Mouse (Mus musculus) embryonic stem cell, embryonic (primary cell): ENCODE data around the gene Pspn.

Source experiments
- CTCF ChIA-PET, 4 experiments: fragments of 300-600 bp in 2 of 4; fragments of 350-600 bp in 2 of 4; sonication (Branson Sonifier 250); formaldehyde crosslinking; loops; one replicate each; lab custom pipeline; 2022; ENCODE audit warnings: inconsistent platforms in 2 of 4; lab: Charles Lee
- POLR2A ChIA-PET, 4 experiments: fragments of 300-600 bp in 2 of 4; fragments of 350-600 bp in 2 of 4; sonication (Branson Sonifier 250); formaldehyde crosslinking; loops; one replicate each; lab custom pipeline; 2022; ENCODE audit warnings: antibody characterized with exemption in 4 of 4, inconsistent platforms in 1 of 4; lab: Charles Lee

Pspn gene

DNA sequence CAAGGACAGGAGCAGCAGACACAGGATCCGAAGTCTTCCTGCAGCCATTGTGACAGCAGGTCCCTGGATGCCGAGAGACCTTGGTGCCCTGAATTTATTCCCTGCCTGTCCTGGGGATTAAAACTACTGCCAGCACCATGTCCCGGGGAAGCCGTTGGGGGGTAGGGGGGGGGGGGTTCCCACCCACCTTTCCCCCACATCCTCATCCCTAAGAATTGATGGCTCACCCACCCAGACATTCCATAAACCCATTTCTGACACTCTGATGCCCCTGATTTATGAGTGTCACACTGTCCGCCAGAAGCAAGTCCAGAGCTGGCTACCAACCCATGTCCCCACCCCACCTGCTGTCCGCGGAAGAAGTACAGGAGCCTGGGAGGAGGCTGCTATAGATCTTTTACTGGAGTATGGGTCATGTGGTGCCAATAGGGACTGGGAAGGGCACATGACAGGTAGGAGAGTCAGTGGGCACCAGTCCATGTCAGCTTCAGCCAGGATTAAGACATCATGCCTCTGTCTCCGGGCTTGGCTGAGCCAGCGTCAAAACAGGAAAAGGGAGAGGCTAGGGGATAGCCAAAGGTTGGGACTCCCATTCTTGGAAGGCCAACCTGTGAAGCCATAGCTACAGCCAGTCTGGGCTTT, at the start of gene Pspn:
Gene Pspn (minus strand): TSS at position 51 of the 642 bp plus-strand sequence.
- ChIA-PET CTCF (interaction anchor here in 1 of 4 experiments (1.1 to 1.2 kb wide), 2 partner anchors 61 to 96 kb away, joined by 3 to 7 read pairs; no protein-coding TSS in a partner anchor), POLR2A (interaction anchor here (0.9 to 6.6 kb wide), 13 partner anchors 6 to 167 kb away, joined by 3 to 121 read pairs (median 5); partner anchors contain the start of genes Gm17949 (in 4 of the 4), Gtf2f1 (in 4 of the 4), Clpp (in 2 of the 4) and Khsrp (in 2 of the 4))

DNA sequence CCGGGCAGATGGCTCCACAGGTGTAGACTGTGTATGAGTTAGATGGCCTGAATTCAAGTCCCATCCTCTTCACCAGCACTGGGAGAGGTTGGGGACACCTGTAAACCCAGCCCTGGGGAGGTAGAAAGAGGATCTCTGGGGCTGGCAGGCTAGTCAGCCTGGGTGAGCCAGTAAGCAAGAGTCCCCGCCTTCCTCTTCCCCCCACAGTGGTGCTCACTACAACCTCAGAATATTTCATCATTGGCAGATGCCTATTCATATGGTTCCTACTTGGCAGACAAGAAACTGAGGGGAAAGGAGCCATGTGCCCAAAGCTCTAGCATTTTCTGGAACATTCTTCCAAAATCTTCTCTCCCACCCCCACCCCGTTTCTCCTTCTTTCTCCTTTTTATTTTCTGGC, 49.0 kb upstream of the Pspn start:
- CTCF ChIA-PET = interaction anchor here in 2 of 4 experiments (0.8 to 1.0 kb wide), 3 partner anchors 10 to 286 kb away, joined by 3 to 4 read pairs (median 3); no protein-coding TSS in a partner anchor
- POLR2A ChIA-PET = interaction anchor here in 3 of 4 experiments (0.7 to 6.9 kb wide), 7 partner anchors 11 to 985 kb away, joined by 3 to 42 read pairs (median 4); partner anchors contain the start of genes Khsrp (in 1 of the 3) and Slc25a23 (in 1 of the 3)

DNA sequence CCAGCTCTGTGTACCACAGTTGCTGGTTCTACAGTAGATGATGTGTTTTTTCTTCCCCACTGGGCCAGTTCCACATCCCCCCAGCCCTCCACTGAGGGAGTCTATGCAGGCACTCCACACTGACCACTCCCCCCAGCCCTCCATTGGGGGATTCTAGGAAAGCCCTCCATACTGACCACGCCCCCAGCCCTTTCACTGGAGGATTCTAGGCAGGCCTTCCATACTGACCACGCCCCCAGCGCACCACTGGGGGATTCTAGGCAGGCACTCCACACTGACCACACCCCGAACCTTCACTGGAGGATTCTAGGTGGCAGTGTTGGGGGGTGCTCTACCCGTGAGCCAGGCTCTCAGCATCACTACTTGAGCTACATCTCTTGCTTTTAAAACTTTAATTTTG, 47.6 kb upstream of the Pspn start:
- ChIA-PET CTCF (interaction anchor here in 1 of 4 experiments (1.0 kb wide), 1 partner anchor 9 kb away, joined by 3 read pairs; no protein-coding TSS in a partner anchor), POLR2A (interaction anchor here in 3 of 4 experiments (0.8 to 6.9 kb wide), 5 partner anchors 9 to 50 kb away, joined by 3 to 42 read pairs (median 3); partner anchors contain the start of genes Alkbh7 (in 1 of the 3) and Khsrp (in 1 of the 3))

DNA sequence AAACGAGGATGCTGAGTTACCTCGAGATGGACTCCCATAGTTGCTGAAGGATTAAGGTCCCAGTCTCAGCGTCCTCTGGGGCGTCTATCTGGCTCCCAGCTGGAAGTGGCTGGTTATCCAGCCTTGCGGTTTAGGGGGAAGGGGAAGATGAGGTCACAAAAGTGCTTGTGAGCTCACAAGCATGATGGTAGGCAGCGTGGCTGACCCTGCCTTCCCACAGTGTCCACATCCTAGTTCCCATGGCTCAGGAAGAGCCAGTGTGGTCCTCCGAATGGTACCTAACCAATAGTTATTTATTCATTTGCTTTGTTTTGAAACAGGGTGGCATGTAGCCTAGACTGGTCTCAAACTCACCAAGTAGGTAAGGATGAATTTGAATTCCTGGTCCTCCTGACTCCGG, 41.7 kb upstream of the Pspn start, which contains the start of gene Slc25a41:
Gene Slc25a41 (minus strand): TSS at position 101 of the 400 bp plus-strand sequence.
- ChIA-PET CTCF (interaction anchor here in 2 of 4 experiments (0.6 to 1.2 kb wide), 4 partner anchors 10 to 90 kb away, joined by 3 to 6 read pairs (median 3); partner anchors contain the start of gene Khsrp (in 1 of the 2)), POLR2A (interaction anchor here in 3 of 4 experiments (1.0 to 3.7 kb wide), 6 partner anchors 9 to 31 kb away, joined by 3 to 28 read pairs (median 4); partner anchors contain the start of genes Gtf2f1 (in 2 of the 3), Khsrp (in 2 of the 3), Crb3 (in 1 of the 3) and Gm17949 (in 1 of the 3))

DNA sequence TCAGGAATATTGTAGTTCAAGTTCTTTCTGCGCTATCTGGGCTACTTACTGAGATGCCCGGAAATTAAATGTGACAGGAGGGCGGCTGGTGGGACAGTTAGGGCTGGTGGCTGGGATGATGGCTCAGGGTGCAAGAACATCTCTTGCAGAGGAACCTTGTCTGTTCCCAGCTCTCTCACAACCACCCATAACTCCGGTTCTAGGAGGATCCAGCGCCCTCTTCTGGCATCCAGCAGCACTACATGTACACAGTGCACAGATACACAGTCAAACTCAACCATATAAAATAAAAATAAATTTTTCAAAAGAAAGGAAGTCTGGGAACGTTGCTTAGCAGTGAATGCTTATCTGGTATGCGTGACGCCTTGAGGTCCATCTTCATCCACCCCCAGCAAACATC, 39.2 kb upstream of the Pspn start:
- CTCF ChIA-PET = interaction anchor here (0.6 to 2.5 kb wide), 33 partner anchors 9 to 751 kb away, joined by 3 to 15 read pairs (median 3); partner anchors contain the start of genes Alkbh7 (in 4 of the 4), Clpp (in 1 of the 4), Gm17949 (in 1 of the 4) and Gtf2f1 (in 1 of the 4)
- POLR2A ChIA-PET = interaction anchor here in 3 of 4 experiments (0.6 to 3.7 kb wide), 22 partner anchors 7 to 221 kb away, joined by 3 to 28 read pairs (median 3); partner anchors contain the start of genes Alkbh7 (in 2 of the 3), Gm17949 (in 2 of the 3), Gtf2f1 (in 2 of the 3) and Khsrp (in 2 of the 3)

DNA sequence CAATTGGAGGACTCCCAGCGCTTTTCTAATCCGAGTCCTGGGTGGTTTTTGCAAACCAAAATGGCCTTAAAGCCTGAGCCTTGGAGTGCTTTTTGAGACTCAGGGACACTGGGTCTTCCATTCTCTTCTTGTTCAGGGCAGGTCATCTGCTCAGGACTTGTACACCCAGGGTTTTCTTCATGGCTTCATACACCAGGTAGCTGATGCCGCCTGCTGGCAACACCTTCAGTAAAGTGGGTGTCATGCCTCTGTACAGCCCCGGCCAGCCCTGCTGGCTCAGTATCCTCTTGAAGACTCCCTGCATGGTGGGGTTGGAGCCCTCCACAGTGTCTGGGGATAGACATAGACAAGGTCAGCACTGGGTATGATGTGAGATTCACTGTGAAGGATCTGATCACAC, 33.0 kb upstream of the Pspn start:
- POLR2A ChIA-PET = interaction anchor here in 3 of 4 experiments (0.9 to 8.2 kb wide), 33 partner anchors 8 to 571 kb away, joined by 3 to 122 read pairs (median 14); partner anchors contain the start of genes Alkbh7 (in 2 of the 3), Crb3 (in 2 of the 3), Gm17949 (in 2 of the 3) and Gtf2f1 (in 2 of the 3)
- CTCF ChIA-PET = interaction anchor here in 1 of 4 experiments (0.6 to 2.3 kb wide), 7 partner anchors 10 to 296 kb away, joined by 3 to 25 read pairs (median 3); partner anchors contain the start of genes Alkbh7, Gm17949 and Gtf2f1

DNA sequence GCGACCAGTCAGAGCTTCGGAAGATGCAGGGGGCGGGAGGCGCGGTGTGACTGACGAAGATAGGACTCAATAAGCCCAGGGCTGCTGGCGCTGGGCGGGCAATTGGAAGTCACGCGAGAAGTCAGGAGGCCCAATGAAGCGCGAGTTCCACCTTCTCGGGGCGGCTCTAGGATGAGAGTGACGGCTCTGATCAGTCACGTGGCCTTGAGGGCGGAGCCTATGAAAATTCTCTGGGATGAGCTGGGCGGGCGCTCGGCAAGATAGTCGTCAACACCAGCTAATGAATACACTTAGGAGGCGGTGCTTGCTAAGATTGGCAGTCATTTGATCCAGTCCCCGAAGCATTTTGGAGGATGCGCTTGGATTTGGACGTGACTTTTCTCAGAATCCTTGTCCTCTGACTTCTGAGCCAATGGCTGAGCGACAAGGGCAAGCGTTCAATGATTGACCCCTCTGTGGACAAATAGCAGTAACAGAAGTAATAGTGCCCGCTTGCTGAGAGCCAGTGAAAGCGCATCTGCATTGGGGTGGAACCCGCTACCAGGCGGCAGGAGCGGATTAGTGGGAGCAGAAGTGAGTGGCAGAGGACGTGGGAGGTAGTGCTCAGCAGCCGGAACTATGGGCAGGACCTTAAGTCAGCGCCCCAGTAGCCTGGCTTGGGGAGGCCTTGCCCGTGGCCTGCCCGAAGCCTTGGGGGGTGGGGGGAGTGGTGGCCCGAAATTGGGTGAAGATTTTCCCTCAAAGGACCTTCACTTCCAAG, 32.0 kb upstream of the Pspn start:
- POLR2A ChIA-PET = interaction anchor here (0.6 to 8.2 kb wide), 161 partner anchors 9 to 995 kb away, joined by 3 to 122 read pairs (median 4); partner anchors contain the start of genes Alkbh7 (in 3 of the 4), Clpp (in 3 of the 4), Crb3 (in 3 of the 4) and Gm17949 (in 3 of the 4)
- CTCF ChIA-PET = interaction anchor here in 3 of 4 experiments (0.5 to 2.3 kb wide), 22 partner anchors 9 to 303 kb away, joined by 3 to 25 read pairs (median 4); partner anchors contain the start of genes Alkbh7 (in 2 of the 3), Gpr108 (in 2 of the 3), Clpp (in 1 of the 3) and Gm17949 (in 1 of the 3)

DNA sequence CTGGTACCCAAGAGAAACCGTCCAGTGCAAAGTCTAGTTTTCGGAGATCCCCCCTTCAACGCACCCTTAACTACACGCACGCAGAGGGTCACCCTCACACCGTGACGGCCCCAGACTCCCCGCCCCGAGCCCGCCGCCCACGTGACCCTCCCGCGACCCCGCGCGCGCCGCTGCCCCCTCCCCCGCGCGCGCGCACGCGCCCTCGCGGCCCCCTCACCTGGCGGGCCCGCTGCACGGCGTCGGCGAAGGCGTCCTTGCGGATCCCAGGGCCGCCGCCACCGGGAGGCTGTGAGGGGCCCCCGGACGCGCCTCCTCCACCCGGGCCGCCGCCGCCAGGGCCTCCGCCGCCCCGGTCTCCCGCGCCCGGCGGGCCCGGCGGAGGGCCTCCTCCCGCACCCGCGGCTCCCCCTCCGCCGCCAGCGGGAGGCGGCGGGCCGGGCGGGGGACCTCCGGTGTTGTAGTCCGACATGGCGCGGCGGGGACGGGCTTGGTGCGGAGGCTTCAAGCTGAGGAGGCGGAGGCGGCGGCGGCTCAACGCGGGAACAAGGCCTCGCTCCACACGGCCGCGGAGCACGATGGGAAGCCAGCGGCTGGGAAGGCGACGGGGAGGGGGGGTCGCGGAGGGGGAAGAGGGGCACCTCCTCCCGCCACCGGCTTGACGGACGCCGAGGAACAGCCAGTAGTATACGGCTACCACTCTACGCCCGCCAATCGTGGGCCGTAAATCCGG, 31.3 kb upstream of the Pspn start, which contains the start of gene Khsrp:
Gene Khsrp (minus strand): TSS at position 592 of the 730 bp plus-strand sequence.
- CTCF ChIA-PET = interaction anchor here in 3 of 4 experiments (0.6 to 2.3 kb wide), 20 partner anchors 10 to 304 kb away, joined by 3 to 25 read pairs (median 4); partner anchors contain the start of genes Alkbh7 (in 2 of the 3), Gpr108 (in 2 of the 3), Clpp (in 1 of the 3) and Gm17949 (in 1 of the 3)
- POLR2A ChIA-PET = interaction anchor here (0.6 to 8.2 kb wide), 161 partner anchors 8 to 995 kb away, joined by 3 to 122 read pairs (median 4); partner anchors contain the start of genes Alkbh7 (in 3 of the 4), Clpp (in 3 of the 4), Crb3 (in 3 of the 4) and Gm17949 (in 3 of the 4)

DNA sequence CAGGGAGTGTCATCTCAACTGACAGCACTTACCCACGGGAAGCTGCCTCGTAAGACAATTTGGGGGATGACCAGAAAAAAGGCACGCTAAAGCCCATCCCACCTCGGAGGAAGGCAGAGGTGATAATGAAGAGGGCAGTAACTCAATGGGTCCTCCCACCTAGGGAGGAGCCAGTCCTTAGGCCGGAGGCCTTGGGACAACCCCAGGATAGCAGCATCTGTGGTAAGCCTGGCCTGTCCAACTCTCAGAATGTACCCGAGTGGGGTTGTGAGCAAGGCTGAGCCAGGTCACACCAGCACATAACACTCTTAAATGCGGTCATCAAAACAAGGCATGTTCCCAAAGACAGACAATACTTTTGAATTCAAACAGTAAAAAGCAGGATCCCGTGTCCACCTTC, 29.9 kb upstream of the Pspn start:
- POLR2A ChIA-PET = interaction anchor here in 2 of 4 experiments (0.6 to 8.2 kb wide), 16 partner anchors 10 to 237 kb away, joined by 3 to 122 read pairs (median 4); partner anchors contain the start of genes Alkbh7 (in 2 of the 2), Gm17949 (in 2 of the 2), Gtf2f1 (in 2 of the 2) and Clpp (in 1 of the 2)

DNA sequence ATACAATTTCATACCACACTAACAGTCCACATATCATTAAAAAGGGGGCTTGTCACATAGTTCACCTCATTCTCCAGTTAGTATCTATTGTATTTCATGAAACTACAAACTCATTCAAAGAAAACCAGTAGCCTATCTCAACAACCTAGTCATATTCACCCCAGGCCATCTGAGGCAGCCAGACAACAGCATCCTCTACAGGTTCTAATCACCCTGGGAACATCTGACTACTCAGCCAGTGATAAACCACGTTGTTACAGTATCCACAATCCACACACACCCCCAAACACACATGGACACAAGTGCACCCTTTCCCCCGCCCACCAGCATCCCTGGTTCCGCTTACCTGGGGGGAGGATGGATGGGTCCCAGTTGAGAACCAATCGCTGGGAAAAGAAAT, 27.7 kb upstream of the Pspn start:
- ChIA-PET CTCF (interaction anchor here in 1 of 4 experiments (1.1 kb wide), 1 partner anchor 11 kb away, joined by 3 read pairs; no protein-coding TSS in a partner anchor), POLR2A (interaction anchor here in 3 of 4 experiments (0.5 to 8.2 kb wide), 14 partner anchors 10 to 447 kb away, joined by 3 to 122 read pairs (median 8); partner anchors contain the start of genes Gm17949 (in 3 of the 3), Gtf2f1 (in 3 of the 3), Alkbh7 (in 1 of the 3) and Clpp (in 1 of the 3))

More for the DNA sequence above, 29.9 kb upstream of the Pspn start:
- CTCF ChIA-PET = interaction anchor here in 1 of 4 experiments (2.0 kb wide), 1 partner anchor 13 kb away, joined by 5 read pairs; no protein-coding TSS in a partner anchor

DNA sequence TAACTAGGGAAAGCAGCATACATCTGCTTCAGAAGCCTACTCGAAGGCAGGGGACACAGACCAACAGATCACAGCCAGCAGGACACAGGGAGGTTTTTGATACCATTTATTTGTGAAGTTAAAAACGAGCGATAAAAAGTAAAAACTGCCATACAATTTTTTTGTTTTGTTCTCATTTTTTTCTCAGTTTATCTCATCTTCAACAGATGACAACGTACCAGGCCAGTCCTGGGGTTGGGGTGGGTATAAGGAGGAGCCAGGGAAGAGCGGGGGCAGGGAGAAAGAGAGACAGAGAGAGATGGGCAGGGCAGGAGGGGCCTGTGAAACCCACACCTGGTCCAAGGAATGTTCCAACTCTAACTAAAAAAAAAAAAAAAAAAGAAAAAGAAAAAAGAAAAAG, 21.1 kb upstream of the Pspn start:
- POLR2A ChIA-PET = interaction anchor here in 2 of 4 experiments (1.3 to 7.8 kb wide), 5 partner anchors 9 to 41 kb away, joined by 3 to 100 read pairs (median 9); partner anchors contain the start of genes Khsrp (in 2 of the 2), Gm17949 (in 1 of the 2) and Gtf2f1 (in 1 of the 2)
- CTCF ChIA-PET = no interaction called here

DNA sequence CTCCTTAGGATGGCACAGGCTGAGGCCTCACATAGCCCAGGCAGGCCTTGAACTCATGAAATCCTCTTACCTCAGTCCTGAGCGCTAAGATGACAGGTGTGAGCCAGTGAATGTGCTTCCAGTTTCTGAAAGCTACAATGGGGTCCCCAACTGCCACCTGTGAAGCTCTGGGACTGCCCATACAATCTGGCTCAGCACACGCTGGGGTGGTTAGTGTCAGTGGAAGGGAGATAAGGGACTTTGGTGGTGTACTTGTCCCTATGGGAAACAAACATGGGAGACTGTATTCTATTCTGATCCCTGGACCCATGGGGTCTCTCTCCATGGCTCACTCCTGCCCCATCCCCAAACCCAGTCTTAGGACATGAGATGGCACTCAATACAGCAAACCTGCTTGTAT, 19.9 kb upstream of the Pspn start:
- POLR2A ChIA-PET = interaction anchor here in 3 of 4 experiments (0.6 to 7.8 kb wide), 13 partner anchors 8 to 40 kb away, joined by 3 to 100 read pairs (median 4); partner anchors contain the start of genes Gm17949 (in 3 of the 3), Gtf2f1 (in 3 of the 3), Khsrp (in 2 of the 3) and Alkbh7 (in 1 of the 3)
- CTCF ChIA-PET = no interaction called here

DNA sequence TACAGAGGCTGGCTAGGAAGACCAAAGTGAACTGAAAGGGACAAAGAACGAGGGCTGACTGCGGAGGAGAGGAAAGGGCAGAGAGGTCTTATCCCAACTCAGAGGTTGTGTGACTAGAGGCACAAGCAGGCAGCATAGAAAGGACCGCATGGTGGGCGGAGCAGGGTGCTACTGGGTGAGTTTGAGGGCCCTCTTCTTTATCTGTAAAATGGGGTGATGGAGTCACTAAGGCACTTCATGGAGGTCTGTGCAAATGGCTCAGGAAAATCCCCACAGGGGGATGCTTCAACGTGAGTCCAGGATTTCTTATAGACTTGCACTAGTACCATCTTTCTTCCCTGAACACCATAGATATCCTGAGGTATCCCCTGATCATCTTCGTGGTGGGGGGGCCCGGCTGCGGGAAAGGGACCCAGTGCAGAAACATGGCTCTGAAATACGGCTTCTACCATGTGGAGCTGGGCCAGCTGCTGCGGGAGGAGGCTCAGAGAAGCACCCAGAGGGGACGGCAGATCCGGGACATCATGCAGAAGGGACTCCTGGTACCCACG, 12.5 kb upstream of the Pspn start:
- ChIA-PET CTCF (interaction anchor here in 1 of 4 experiments (0.7 kb wide), 1 partner anchor 195 kb away, joined by 3 read pairs; no protein-coding TSS in a partner anchor), POLR2A (interaction anchor here in 3 of 4 experiments (0.6 to 2.9 kb wide), 15 partner anchors 10 to 543 kb away, joined by 3 to 122 read pairs (median 4); partner anchors contain the start of genes Khsrp (in 2 of the 3), Pspn (in 2 of the 3) and Alkbh7 (in 1 of the 3))

DNA sequence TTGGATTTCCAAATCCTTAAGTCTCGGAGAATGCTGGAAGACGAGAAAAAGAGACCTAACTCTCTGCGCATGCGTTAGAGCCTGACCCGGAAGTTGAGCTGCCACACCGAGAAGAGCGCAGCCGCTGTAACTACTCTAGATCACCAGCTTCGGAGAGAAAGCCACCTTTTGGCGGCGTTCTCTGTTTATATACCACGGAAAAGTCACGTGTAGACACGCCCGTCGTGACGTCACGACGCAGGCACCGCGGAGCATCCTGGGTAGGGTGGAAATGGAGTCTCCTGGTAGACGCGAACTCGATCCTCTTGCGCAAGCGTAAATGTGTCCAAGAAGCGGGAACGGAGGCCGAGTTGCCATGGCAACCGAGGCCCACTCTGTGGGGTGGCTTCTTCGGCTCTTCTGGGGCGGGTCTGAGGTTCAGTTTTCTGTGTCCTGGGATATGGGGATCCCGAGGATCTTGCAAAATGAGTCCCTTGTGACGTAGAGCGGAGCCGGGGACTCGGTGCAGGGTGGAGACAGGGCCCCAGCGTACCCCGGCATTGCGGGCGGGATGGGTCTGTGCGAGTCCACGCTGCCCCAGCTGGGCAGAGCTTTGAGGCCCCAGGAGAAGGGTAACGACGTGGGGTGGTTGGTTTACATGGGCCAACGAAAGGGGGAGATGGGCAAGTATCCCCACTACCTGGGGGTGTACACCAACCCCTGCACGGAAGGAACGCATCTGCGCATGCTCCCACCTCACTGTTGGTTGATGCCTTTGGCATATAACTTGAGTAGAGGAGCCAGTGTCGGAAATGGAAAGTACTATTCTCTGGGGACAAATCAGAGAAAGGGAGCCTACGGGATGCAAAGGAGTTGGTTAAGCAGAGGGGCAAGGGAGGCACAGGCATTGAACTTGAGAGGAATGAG, 11.7 kb upstream of the Pspn start, which contains the start of the genes Gtf2f1 and Gm17949:
Gene Gtf2f1 (minus strand): TSS at position 53 of the 906 bp plus-strand sequence.
Gene Gm17949 (plus strand): TSS at position 234 of the 906 bp plus-strand sequence.
- ChIA-PET POLR2A (interaction anchor here (0.5 to 2.9 kb wide), 92 partner anchors 9 to 932 kb away, joined by 3 to 122 read pairs (median 4); partner anchors contain the start of genes Pspn (in 4 of the 4), Alkbh7 (in 3 of the 4), Clpp (in 3 of the 4) and Khsrp (in 3 of the 4)), CTCF (interaction anchor here in 3 of 4 experiments (0.6 to 1.3 kb wide), 8 partner anchors 14 to 326 kb away, joined by 4 to 10 read pairs (median 5); partner anchors contain the start of genes Alkbh7 (in 2 of the 3) and Khsrp (in 1 of the 3))
